Mouse (Mus musculus): ENCODE data around the gene Mlec.

Gene Mlec

DNA sequence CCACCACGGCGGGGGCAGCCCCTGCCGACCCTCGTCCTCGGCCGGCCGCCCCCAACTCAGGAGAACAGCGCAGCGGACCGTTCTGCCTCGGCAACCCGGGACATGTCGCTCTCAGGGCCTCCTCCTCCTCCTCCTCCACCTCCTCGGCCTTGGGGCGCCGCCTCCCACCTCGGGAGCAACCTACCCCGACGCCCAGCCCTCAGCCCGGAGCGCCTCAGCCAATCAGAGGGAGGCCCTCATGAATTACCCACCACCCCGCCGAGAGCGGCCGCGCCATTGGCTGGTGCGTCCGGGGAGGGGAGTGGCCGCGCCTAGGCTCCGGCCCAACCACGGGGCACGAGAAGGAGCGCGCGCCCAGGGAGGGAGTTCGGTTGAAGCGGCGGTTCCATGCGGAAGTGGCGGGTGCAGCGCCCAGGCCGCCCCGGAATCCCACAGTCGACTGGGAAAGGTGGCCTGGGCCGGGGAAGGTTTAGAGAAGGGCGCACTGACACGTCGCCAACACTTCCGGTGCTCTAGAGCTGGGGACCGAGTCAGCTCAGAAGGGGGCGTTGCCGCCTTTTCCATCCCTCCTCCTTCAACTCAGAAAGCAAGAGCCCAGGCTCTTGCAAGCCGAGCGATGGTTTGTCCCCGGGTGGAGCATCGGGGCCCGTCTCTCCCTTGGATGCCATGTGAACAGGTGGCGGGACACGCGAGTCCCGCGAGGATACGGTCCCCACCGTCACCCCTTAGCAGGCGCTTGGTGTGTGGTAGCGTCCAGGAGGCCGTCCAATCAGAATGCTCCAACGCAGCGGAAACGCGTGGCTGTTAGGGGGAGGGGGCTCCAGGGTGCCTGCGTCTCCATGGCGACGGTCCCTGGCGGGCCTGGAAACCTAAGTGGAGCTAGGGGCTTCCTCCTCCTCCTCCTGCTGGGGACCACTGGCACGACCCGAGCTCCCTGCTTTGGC, at the start of gene Mlec:
Mlec (minus strand) TSS at position 140 of the 944 bp plus-strand sequence.
- peak; percentile 98 for DNase-seq (ENCODE audit: low read depth)

DNA sequence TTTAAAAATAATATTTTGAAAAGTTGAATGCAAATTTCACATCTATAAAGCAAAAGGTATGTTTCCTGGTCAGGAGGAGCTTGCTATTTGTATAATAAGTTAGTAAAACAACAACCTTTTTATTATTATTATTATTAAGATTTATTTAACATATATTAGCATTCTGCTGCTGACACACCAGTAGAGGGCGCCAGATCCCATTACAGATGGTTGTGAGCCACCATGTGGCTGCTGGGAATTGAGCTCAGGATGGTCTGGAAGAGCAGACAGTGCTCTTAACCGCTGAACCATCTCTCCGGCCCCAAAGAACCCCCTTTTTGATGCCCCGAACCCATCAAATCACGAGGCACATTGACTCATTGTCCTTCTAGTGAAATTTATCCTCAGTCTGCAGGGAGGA, 49.3 kb upstream of the Mlec start:
- DNase-seq (ENCODE audit: low read depth): no peak

DNA sequence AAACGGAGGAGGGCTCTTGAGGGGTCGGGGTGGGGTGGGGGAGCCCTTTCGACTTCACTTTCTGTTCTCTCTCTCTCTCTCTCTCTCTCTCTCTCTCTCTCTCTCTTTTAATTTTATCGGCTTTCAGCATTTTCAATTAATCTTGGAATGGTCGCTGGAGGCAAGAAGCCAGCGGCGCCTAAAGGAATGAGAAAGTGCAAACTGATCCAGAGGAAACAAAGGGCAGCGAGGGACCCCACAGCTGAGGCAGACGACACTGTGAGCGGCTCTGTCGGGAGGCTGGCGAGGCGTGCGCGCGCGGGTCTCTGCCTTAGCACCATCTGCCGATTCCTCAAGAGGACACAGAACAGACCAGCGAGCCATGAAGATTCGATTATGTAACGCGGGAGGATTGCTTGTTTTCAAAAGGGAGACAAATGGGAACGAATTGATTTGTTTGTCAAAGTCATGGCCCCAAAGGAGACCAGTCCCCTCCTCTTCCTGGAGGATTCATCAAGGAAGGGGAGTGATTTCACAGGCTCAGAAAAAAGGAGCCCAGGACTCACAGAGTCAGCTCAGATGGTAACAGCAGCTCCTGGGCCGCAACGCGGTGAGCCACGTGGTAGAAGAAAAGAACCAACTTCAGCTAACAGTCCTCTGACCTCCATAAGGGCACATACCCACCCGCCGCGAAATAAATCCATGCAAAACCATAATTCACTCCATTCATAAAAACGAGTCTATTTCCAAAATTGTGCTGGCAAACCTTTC, 46.8 kb upstream of the Mlec start:
- no peak for DNase-seq (ENCODE audit: low read depth)

DNA sequence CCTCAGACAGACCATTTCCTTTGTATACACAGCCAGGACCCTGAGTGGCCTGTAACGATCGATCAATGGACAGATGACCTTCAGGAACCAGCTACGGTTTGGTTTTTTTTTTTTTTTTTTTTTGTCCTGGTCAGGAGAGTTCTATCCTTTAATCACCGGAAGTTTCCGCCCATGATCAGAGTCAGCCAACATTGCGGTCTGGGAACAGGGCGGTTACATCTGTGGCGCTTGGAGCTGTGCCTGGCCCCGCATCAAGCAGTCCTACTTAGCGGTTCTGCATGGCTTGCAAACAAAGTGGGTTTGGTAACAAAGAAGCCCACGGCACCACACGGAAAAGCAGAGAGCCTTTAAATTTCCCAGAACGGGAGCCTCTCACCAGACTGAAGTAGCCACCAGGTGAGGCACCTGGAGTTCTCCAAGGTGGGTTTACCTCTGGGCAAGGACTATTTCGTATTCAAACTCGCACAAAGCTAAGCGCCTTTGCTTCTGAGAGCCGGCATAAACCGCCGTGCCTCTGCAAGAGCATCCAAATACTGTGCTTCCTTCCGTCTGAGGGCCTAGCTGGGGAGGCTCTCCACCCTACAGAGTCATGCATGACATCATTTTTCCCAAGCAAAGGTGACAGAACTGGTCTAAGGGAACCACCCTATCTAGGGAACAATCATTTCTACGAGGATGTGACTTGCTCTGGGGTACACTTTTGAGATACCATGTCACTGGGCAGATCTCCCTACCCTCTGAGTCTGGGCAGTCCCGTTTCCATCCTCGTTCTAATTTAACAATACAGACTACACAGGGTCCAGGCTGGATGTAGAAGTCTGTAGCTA, 46.0 kb upstream of the Mlec start:
- DNase-seq (ENCODE audit: low read depth): no peak

DNA sequence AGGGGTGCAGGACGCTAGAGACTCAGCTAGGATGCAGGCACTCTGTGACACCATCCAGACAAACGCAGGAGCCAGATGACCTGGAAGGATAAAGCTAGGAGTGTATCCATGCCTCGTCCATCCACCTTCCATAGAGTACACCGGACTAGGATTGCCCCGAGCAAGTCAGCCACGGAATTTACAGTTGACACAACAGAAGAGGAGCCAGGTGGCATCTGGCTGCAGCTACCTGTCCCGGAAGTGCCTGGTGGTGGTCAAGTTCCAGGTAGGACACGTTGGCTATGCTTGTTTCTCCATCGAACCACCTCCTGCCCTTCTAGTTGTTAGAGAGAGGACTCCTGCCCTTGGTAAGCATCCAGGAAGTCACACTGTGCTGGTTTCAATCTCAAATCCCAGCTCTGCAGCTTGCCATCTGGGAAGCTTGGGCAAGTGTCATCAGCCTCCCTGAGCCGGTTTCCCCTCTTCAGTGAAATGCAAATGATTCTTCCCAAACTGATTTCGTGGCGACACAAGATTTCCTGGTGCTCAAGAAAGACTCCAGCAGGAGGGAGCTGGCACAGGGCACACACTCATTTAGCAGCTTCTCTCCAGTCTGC, 36.7 kb upstream of the Mlec start:
- no peak for DNase-seq (ENCODE audit: low read depth)

DNA sequence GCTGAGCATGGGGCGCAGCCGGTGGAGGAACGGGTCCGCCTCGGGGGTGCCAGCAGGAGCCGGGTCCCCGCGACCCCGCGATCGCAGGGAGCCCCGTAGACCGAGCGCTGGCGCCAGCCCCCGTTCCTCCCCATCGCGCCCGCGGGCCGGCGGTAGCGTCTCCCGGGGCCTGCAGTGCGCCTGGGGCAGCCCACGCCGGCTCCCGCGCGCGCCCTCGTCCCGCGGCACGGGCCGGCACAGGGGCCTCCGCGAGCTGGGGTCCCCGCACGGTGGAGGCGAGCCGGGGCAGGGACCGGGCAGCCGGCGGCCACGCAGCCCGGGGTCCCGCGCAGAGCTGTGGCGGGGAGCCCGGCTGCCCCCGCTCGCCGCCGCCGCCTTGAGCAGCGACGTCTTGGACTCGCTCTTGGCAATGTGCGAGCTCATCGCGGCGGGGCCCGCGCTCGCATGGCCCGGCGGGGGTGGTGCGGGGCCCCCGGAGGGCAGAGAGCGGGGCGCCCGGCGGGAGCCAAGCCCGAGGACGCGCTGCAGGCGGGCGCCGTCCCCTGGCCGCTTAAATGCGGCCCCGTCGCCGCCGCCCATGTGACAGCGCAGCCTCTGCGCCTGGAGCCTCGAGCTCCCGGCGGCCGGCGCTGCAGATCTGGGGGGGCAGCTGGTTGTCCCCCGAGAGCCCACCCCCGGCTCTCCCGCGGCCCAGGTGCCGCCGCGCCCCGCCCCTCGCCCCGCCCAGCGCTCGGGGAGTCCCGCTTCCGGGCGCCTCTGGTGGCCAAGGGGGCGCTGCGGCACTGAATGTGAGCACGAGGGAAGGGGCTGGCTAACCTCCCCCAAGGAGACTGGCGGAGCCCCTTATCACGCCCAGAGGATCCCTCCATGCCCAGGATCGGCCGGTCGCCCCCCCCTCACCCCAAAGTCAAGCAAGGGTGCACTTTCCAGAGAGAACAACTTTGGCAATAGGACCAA, 36.0 kb upstream of the Mlec start, which contains the start of gene Cabp1:
Cabp1 (minus strand) TSS at position 713 of the 957 bp plus-strand sequence.
- peak; percentile 51 for DNase-seq (ENCODE audit: low read depth)

DNA sequence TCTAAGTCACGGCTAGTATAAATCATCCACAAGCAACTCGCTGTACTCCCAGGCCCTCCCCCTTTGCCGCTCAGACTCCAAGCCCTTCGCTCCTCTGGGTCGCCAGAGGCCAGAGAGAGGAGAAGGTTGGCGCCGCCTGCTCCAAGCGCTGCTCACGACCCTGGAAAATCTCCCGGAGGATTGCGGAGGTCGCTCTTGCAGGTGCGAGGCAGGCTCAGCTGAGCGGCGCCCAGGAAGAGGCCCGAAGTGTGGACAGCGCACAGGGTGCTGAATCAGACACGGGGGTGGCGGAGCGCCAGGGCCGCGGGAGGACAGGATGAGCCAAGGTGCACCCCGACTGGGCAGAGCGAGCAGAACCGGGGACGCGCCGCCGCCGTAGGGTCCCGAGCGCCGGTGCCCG, 35.2 kb upstream of the Mlec start:
- DNase-seq (ENCODE audit: low read depth): no peak

DNA sequence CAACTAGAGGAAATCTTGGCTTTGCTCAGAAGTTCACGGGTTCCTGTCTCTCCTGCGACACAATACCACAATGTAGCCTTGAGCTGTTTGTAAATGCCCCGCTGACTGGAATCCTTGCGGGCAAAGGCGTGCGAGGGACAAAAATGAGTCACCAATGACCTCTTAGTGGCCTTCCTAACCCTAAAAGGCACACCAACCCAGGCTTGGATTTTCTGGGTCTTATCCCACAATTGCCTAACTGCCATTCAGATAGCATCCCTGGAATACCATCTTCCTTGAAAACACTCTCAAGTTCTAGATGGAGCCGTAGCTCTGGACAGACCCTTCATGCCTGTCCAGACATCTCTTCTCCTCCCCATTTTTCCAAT, 34.8 kb upstream of the Mlec start:
- no peak for DNase-seq (ENCODE audit: low read depth)

DNA sequence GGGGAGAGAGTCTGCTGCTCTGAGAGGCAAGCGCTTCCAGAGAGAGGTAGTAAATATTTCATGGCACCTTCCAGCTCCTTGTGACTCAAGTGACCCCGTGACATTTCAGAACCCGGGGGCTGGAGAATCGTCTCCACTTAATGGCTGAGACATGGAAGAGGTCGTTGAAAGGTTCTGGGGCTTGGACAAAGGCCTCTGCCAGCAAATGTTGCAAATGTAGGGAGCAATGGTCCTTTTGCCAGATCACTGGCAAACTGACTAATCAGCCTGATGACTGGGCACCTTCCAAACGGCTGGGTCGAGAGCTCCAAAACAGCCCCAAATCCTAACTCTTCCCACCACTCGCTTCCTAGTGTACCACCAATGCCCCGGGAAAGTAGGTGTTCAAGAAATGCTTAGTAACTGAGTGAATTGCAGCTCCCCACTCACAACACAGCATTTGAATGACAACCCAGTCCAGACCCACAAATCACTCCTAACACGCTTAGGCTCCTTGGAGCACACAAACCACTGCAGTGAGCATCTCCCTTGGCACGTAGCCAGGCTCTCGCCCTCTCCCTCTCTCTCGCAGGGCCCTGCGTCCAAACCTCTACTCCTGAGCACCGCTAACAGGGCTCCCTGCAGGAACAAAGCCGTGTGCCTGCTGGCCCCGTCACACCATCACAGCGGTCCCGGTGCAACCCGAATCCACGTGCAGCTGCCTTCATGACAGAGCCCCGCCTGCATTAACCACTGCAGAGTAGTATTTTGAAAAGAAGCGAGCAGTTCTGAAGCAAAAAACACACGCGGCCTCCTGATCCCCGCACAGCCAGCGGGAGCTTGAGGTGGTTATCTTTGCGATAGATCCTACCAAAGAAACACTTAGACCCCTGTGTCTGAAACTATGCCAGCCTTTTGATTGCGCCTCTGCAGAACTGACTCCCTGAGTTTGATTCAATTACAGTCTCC, 34.2 kb upstream of the Mlec start:
- DNase-seq (ENCODE audit: low read depth): no peak

DNA sequence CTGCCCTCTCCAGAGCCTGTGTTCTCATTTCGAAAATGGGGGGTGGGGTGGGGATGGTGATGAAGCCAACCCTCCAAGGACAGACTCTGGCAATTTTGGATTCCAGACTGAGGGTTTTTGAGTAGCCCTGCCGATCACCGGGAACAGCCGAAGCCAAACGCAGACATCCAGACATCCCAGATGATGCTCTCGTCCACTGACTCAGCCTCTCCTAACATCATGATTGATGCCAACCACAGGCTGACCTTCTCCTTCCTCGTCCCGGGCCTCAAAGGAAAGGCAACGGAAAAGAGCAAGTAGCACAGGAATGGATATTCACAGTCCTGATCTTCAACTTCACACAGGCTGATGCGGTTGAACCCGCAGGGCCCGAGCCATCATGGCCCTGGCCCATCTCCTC, 32.1 kb upstream of the Mlec start:
- DNase-seq (ENCODE audit: low read depth): no peak

DNA sequence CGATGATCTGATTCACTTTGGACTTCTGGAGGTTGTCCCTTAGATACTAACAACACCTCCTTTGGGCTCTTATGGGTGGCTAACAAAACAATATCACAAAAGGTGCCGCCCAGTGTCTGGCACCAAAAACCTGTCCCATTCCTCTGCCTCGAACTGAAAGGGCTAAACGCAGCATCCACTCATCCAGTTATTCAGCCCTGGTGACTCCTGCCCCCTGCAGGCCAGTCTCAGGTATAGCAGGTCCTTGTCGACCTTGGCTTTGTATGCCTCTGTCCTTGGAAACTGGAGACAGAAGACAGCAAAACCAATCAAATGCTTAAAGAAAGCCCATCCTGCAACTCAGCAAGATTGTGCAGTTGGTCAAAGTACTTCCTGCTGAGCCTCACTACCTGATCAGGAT, 30.8 kb upstream of the Mlec start:
- DNase-seq (ENCODE audit: low read depth): no peak

DNA sequence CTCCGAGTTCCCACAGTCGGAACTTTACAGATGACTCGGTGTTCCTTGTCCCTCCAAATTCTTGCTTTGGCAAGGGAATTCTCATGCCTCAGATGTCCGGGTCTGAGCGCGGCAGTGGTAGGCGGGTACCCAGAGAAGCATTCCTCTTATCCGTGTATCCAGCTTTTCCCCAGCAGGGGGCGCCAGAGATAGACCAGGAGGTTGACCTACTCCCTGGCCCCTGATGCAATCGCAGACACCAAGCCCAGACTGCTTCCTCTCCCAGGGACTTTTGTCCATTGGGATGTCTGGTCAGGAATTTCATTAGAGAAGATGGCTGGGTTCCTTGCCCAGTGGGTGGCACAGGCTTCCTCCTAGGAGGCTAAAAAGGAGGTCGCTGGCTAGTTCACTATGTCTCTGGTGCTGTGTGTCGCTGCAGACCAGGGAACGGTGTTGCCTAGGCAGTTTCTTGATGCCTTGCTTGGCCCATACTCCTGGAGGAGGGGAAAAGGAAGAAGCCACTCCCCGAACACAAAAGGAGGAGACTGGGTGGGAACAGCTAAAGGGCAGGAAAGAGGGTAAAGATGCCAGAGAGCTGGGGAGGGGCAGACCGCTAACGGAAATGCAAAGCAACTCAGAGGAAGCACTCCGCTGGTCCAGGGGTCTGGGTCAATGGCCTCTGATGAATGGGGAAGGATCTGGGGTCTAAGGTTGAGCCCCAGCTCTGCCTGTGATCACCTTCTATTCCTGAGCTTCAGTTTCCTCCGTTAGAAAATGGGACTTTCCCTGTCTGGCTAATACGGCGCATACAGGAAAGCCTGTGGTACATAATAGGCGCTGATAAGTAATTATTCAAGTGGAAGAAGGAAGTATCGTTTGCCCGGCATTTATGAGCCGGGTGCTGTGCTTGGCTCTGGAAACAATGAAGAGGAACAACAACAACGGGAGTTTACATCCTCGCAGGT, 29.5 kb upstream of the Mlec start:
- peak; percentile 88 for DNase-seq (ENCODE audit: low read depth)

DNA sequence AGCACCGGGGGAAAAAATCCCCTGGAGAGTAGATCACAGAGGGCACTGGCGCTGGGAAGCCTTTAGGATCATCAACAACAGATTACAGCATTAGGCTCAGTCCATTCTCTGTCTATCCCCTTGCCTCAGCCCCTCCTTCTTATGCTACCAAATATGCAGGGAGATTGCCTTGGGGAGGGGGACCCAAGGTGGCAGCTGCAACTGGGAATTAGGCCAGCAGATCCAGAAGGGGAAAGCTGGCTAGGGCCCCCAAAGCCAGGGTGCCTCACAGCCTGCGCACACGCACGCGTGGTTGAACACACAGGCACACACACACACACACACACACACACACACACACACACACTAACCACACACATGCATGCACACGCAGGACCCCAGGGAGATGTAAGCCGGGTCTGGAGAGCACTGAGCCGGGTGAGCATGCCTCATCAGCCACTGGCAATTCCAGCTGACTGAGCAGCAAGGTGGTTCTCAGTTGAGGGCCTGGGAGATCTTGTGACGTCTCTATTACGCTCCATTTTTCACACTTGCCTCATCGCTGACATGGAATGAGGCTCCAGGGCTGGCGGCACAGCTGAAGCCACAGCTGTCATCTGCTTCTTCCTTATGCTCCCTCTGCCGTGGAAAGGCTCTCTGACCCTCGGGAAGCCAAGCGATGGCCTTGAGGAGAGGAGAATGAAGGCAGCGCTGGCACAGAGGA, 28.5 kb upstream of the Mlec start:
- no peak for DNase-seq (ENCODE audit: low read depth)

DNA sequence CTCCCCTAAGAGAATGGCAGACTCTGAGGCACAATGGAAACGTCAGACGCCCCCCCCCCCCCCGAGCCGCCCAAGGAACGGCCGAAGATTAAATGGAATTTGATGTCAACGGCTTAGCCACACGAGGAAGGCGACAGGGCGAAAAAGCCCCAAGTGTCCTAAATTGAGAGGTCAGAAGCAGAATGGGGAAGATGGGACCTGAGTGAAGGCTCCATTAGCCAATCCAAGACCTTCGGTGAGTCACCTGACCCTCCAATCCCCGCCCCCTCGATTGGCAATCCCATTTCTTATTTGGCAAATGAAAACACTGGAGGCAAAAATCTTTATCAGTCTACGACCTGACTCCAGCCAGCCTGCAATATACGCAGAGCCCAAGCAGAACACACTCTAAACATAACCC, 26.7 kb upstream of the Mlec start:
- DNase-seq (ENCODE audit: low read depth): no peak

DNA sequence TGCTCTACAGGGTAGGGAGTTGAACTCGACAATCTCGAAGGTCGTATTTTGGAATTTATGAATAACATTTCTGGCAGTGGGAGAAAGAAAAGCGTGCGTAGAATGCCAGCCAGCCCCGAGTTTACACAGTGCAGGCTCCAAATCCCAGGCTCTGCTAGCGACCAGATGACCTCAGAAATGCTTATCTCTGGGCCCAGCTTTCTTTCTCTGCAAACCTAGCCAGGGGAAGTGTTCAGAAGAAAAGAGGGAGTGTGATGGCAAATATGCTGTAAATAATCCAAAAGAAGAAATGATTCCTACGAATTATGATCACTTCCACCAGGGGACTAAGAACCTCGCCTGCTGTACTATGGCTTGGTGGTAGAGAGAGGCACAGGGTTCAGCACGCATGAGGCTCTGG, 25.5 kb upstream of the Mlec start:
- no peak for DNase-seq (ENCODE audit: low read depth)

DNA sequence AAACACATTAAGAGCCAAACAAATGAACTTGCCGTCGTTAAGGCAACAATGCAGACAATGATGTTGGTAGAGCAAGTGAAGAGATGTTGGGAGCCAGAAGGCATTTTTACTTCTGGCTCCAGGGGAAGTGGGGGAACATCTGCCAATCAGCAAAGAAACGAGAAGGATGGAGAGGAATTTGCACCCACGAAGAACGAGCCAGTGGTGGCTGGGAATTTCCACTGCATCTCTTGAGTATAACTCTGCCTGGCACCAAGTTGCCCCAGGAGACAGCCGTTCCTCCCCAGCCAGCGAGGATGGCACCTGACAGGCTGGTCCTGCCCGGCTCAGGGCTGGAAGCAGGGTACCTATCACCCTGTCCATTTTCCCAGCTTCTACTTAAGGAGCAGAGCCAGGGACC, 24.9 kb upstream of the Mlec start:
- no peak for DNase-seq (ENCODE audit: low read depth)

DNA sequence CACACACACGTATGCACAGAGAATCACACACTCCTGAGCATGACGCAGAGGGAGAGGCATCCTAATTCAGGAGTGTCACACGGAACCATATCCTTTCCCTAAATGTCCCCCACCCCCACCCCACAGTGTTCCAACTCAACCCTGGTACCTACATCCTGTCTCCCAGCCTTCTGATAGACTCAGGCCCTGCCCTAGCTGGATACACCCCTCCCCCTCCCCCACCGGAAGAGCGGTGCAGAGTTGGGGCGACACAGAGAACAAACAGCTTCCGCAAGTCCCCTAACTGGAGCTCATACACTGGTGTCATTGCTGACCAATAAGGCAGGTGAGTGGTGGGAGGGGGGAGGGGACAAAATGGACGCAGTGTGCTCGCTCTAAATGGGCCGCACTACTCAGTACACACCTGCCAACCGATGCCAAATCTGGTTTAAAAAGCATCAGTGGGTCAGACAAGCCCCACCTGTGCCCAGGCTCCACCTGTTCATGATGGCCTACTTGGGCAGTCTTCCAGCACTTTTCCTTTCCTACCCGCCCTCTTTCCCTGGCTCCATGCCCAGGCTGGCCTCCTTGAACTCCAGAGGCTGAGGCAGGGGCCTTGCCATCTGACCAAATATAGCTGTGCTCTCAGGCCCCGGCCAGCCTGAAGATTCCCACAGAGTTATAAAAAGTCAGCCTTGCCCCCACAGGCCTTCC, 23.4 kb upstream of the Mlec start:
- no peak for DNase-seq (ENCODE audit: low read depth)

Data from c-Kit-positive CD71-negative TER-119-negative erythroid progenitor cells, embryonic 14.5 days (primary cell).